Mouse (Mus musculus): ENCODE data around the gene Mycl. TPM values are rescaled to one million over a fixed set of nuclear protein-coding genes. Genes with fewer than 3 reads are reported as not detected.

Mycl gene
- polyA plus RNA-seq (2012): 0.02 TPM in 1 of 2 replicates, not detected in the other

DNA sequence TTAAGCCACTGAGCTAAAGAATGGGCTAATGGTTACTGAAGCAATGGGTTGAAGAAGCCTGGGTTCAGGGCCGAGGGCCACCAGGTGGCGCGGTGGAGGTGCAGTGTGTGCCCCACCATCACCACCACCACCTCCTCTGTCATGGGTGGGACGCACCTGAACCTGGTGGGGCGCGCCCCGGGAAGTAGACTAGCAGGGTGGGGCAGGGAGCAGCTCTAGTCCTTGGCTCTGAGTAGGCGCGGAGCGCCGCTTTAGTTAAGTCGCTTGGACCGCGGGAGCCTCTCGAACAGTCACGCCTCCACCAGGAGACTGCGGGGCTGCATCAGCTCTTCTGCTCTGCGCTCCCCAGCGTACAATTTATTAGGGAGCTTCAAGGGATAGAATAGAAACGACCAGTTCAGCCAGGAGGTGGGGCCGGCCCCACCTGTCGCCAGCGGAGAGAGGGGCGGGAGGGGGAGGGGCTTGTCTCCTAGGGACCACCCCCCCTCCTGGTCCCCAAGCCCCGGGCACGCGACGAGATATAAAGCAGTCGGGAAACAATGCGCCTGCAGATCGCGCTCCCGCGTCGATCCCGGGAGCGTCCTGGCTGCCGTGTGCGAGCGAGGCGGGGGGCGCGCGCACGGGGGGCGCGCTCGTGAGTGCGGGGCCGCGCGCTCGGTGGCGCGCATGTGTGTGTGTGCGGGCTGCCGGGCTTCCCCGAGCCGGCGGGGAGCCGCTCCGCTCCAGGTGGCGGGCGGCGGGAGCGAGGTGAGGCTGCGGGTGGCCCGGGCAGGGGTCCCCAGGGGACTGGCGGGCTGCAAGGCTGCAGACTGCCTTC lies at the start of gene Mycl:
Mycl (plus strand) TSS at position 249 of the 817 bp plus-strand sequence.
- Histone ChIP-seq H3K27me3 (ENCODE audit: control insufficient read depth) (peaks cover 67% of the 10 kb centered on the region), H3K4me3 (replicated peaks) (peak within 1 kb of the TSS; percentile 52), H3K36me3 (ENCODE audit: control insufficient read depth) (no peaks in the 10 kb centered on the region), H3K9me3 (ENCODE audit: control insufficient read depth, low read length) (no peaks in the 10 kb centered on the region; the same call in 1 of the 2 replicates), H3K4me1 (ENCODE audit: control insufficient read depth) (peaks cover 12% of the 10 kb centered on the region)
- TF ChIP-seq GATA1 (IDR thresholded peaks at IDR 0.05; ENCODE audit: low read length): no peak
- no peak for TF ChIP-seq TAL1 (IDR thresholded peaks at IDR 0.05; ENCODE audit: low read length)

DNA sequence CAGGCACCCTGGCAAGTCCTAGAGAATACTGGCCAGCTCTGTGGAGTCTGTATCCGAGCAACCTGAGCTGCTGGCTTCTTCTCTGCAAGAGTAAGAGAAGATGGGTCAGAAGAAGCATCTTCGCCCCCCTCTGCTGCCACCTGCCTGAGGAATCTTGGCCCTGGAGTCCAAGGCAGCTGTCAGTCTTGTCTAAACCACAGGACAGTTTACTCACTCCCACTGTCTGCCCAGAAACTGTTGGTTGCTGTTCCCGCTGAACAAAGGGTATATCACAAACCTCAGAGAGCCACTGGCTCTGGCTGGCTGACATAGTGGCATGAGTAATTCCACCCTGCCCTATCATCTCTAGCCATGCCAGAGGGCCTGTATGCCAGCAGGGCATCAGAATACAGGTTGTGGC lies 48.2 kb upstream of the Mycl start:
- H3K4me3 ChIP-seq (replicated peaks): no peak overlapping the region
- no peaks in the 10 kb centered on the region for H3K27me3 ChIP-seq (ENCODE audit: control insufficient read depth)
- TF ChIP-seq GATA1 (IDR thresholded peaks at IDR 0.05; ENCODE audit: low read length) (no peak), TAL1 (IDR thresholded peaks at IDR 0.05; ENCODE audit: low read length) (no peak)
- H3K9me3 ChIP-seq (ENCODE audit: control insufficient read depth, low read length): no peaks in the 10 kb centered on the region
- no peaks in the 10 kb centered on the region for H3K4me1 ChIP-seq (ENCODE audit: control insufficient read depth)
- no peaks in the 10 kb centered on the region for H3K36me3 ChIP-seq (ENCODE audit: control insufficient read depth)

DNA sequence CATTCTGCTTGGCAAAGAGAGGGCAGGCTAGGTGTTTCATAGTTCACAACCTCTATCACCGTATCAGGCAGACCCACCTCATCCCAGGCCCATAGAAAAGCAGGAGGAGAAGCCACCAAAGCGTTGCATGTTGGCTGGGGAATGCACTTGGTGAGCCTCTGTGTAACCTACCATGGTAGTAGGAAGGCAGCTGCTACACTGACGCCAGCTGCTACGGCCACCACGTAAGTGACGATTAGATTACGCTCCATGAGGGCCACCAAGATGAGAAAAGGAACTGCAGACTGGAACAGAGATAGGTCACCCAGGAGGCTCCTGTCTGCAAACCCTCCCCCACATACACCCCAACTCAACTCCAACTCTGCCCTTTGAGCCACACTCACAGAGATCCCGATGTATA lies 46.4 kb upstream of the Mycl start:
- Histone ChIP-seq H3K9me3 (ENCODE audit: control insufficient read depth, low read length) (no peaks in the 10 kb centered on the region), H3K36me3 (ENCODE audit: control insufficient read depth) (no peaks in the 10 kb centered on the region), H3K4me1 (ENCODE audit: control insufficient read depth) (no peaks in the 10 kb centered on the region), H3K27me3 (ENCODE audit: control insufficient read depth) (no peaks in the 10 kb centered on the region), H3K4me3 (replicated peaks) (no peak overlapping the region)
- no peak for TF ChIP-seq TAL1 (IDR thresholded peaks at IDR 0.05; ENCODE audit: low read length)
- TF ChIP-seq GATA1 (IDR thresholded peaks at IDR 0.05; ENCODE audit: low read length): no peak

DNA sequence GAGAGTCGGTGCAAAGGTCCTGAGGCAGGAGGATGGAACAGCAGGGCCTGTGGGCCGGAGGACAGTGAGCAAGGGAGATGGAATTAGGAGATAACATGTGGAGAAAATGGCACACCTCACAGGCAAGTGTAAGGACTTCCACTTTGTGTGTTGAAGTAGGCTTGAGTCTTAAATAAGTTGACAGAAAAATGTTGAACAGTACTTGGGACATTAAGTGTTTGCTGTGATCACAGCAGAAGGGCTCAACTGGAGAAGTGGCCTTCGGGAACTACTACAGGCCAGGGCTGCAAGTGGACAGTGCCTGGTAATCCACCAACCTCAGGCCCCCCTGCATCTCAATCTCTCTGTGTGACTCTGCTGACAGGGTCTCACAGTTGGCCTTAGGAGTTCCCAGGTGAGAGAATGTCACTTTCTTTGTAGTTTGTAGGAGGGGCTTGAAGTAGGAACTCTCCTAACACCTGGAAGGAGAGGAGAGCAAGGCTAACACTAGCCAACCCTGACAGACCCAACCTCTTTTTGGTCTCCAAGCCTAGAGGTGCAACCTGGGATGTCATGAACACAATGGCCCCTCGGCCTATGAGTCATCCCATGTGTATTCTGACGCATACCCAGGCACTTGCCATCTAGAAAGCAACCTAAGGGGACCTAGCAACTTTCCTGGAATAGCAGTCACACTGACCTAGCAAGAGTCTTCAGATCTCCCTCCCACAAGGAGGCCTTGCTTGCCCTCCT lies 40.6 kb upstream of the Mycl start:
- peaks cover 15% of the 10 kb centered on the region for H3K27me3 ChIP-seq (ENCODE audit: control insufficient read depth)
- TF ChIP-seq TAL1 (IDR thresholded peaks at IDR 0.05; ENCODE audit: low read length) (no peak), GATA1 (IDR thresholded peaks at IDR 0.05; ENCODE audit: low read length) (no peak)
- H3K4me1 ChIP-seq (ENCODE audit: control insufficient read depth): peaks cover 20% of the 10 kb centered on the region
- H3K9me3 ChIP-seq (ENCODE audit: control insufficient read depth, low read length): no peaks in the 10 kb centered on the region
- H3K36me3 ChIP-seq (ENCODE audit: control insufficient read depth): no peaks in the 10 kb centered on the region
- peak overlapping the region; percentile 25 for H3K4me3 ChIP-seq (replicated peaks)

DNA sequence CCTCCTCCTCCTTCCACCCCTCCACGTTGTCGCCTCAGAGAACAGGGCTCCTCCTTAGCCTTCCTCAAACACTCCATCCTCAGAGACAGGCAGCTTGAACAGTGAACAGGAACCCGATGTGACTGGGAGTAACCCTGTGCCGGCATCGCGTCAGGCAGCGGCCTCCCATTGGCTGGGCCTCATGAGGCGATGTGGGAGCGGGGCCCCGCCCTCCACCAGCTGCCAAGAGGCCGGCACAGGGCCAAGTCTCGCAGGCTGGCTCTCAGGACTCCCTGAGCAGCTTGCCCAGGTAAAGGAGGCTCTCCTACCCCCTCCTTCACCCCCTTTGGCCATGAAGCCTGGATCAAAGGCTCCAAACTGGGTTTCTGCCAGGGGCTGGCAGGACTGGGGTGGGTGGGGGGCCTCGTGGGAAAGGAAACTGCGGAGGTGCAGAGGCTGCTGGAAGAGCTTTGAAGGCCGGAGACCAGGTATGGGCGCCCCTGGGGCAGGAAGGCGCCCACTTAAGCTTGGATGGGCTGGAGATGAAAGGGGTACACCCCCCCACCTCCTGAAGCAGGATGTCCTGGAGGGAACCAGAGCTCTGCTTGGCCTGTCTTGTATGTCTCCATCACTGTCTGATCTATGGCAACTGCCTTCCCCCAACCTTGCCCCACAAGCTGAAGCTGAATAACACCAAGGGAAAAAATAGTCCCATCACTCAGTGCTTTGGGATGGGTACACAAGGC lies 39.9 kb upstream of the Mycl start:
- TF ChIP-seq TAL1 (IDR thresholded peaks at IDR 0.05; ENCODE audit: low read length) (no peak), GATA1 (IDR thresholded peaks at IDR 0.05; ENCODE audit: low read length) (no peak)
- Histone ChIP-seq H3K4me3 (replicated peaks) (peak overlapping the region; percentile 25), H3K36me3 (ENCODE audit: control insufficient read depth) (no peaks in the 10 kb centered on the region)

DNA sequence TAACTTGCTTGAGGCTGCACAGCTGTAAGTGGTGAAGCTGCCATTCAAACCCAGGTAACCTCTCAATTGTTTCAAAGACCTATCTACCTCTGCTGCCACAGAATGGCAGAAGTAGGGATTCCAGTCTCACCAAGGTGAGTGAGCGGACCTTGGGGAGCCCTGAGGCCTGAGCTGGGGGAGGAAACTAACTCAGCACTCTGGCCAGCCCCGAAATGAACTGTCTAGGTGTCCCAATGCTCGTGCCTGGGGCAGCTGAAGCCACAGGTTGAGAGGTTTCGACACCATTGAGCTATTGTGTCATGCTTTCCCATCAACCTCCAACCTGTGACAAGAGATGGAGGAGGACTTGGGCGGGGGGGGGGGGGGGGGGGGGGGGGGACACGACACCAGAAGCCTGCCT lies 39.2 kb upstream of the Mycl start:
- H3K4me3 ChIP-seq (replicated peaks): no peak overlapping the region
- no peaks in the 10 kb centered on the region for H3K36me3 ChIP-seq (ENCODE audit: control insufficient read depth)
- peaks cover 29% of the 10 kb centered on the region for H3K27me3 ChIP-seq (ENCODE audit: control insufficient read depth)
- TF ChIP-seq TAL1 (IDR thresholded peaks at IDR 0.05; ENCODE audit: low read length) (no peak), GATA1 (IDR thresholded peaks at IDR 0.05; ENCODE audit: low read length) (no peak)
- H3K4me1 ChIP-seq (ENCODE audit: control insufficient read depth): peaks cover 25% of the 10 kb centered on the region
- H3K9me3 ChIP-seq (ENCODE audit: control insufficient read depth, low read length): no peaks in the 10 kb centered on the region; the same call in 1 of the 2 replicates

More for the DNA sequence above, 39.9 kb upstream of the Mycl start:
- Histone ChIP-seq H3K27me3 (ENCODE audit: control insufficient read depth) (peaks cover 22% of the 10 kb centered on the region), H3K4me1 (ENCODE audit: control insufficient read depth) (peaks cover 20% of the 10 kb centered on the region), H3K9me3 (ENCODE audit: control insufficient read depth, low read length) (no peaks in the 10 kb centered on the region)

DNA sequence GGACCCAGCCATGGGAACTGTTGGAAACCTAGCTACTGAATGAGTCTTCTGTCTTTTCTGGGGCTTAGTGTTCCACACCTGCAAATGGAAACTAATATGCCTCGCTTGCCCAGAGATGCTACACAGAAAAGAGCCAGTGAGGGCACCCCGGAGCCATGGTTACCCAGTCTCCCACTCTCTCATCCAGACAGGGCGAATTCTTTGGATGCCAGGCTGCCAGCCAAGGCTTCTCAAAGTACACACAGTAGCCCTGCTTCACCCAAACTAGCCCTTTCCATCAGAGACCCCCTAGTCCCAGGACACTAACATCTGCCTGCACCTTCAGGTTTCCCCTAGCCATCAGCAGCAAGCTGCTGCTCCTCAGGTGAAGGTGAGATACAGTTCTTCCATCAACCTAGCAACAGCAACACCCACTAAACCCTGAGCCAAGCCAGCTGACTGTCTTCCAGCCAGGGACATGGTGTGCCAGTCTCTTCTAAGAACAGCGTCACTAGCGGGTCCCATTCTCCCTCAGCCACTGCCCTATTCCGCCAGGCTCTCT lies 36.9 kb upstream of the Mycl start:
- Histone ChIP-seq H3K27me3 (ENCODE audit: control insufficient read depth) (peaks cover 51% of the 10 kb centered on the region), H3K4me3 (replicated peaks) (no peak overlapping the region), H3K9me3 (ENCODE audit: control insufficient read depth, low read length) (no peaks in the 10 kb centered on the region; the same call in 1 of the 2 replicates), H3K36me3 (ENCODE audit: control insufficient read depth) (no peaks in the 10 kb centered on the region), H3K4me1 (ENCODE audit: control insufficient read depth) (peaks cover 25% of the 10 kb centered on the region)
- no peak for TF ChIP-seq GATA1 (IDR thresholded peaks at IDR 0.05; ENCODE audit: low read length)
- TF ChIP-seq TAL1 (IDR thresholded peaks at IDR 0.05; ENCODE audit: low read length): no peak

DNA sequence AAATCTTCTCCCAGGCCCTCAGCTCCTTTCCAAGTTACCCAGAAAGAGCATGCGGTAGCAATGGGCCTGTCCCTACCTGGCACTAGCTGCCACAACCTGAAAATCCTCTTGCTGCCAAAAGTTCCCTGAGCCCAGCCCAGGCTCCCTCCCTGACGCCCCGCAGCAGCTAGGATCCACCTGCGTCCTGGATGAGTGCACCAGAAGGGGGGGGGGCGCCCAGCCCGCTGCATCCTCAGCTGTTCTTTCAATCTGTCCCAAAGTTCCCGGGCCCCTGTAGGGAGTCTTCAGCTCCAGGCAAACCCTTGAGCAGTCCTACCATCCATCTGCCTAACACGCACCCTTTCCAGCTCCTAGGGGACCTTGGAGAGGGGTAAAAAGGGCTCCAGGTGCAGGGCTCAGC lies 35.6 kb upstream of the Mycl start:
- H3K4me1 ChIP-seq (ENCODE audit: control insufficient read depth): peaks cover 19% of the 10 kb centered on the region
- H3K27me3 ChIP-seq (ENCODE audit: control insufficient read depth): peaks cover 56% of the 10 kb centered on the region
- no peak overlapping the region for H3K4me3 ChIP-seq (replicated peaks)
- no peaks in the 10 kb centered on the region; the same call in 1 of the 2 replicates for H3K9me3 ChIP-seq (ENCODE audit: control insufficient read depth, low read length)
- no peaks in the 10 kb centered on the region for H3K36me3 ChIP-seq (ENCODE audit: control insufficient read depth)
- TF ChIP-seq GATA1 (IDR thresholded peaks at IDR 0.05; ENCODE audit: low read length) (no peak), TAL1 (IDR thresholded peaks at IDR 0.05; ENCODE audit: low read length) (no peak)
